In genomic region chr5:66319827-66320404, GRCm38 (mm10) we compare ENCODE assay signal across 10 mouse cellular contexts.
DNase-seq lines count a peak whose midpoint lies in the region; ATAC-seq and TF ChIP-seq lines count a peak whose summit lies in the region.
"Had no signal": no experiment of that assay in that cellular context is flagged by ENCODE, and none has a peak within 500 bp of the region (broad histone marks: within the 10 kb centered on the region; RNA-seq: fewer than 3 reads in every experiment).

No protein-coding gene starts in this region.

- no peaks in the 10 kb centered on the region for H3K27me3 ChIP-seq in heart, embryonic 15.5 days
- H3K27me3 ChIP-seq in heart, adult 2 months (ENCODE audit: control insufficient read depth, insufficient read depth, low read length): no peaks in the 10 kb centered on the region
- no peaks in the 10 kb centered on the region for H3K27me3 ChIP-seq in forebrain, embryonic 13.5 days
- H3K27me3 ChIP-seq in hindbrain, embryonic 16.5 days (replicated peaks; ENCODE audit: control insufficient read depth, insufficient read depth, low read length): no peaks in the 10 kb centered on the region

- ATAC-seq in heart, embryonic 15.5 days (replicated peaks; ENCODE audit: insufficient number of reproducible peaks, insufficient read depth, low FRiP score, low read depth): no peak
- peak; percentile 56 for ATAC-seq in forebrain, embryonic 13.5 days
- 0 out of 2 replicates have a peak, but pooled peaks have one; percentile 13 for ATAC-seq in hindbrain, embryonic 16.5 days
- ATAC-seq: intestine, postnatal 0 days had no signal

- no peak overlapping the region for H3K4me3 ChIP-seq in heart, embryonic 15.5 days
- H3K4me3 ChIP-seq in heart, adult 2 months: no peak overlapping the region
- H3K4me3 ChIP-seq in forebrain, embryonic 13.5 days: no peak overlapping the region
- H3K4me3 ChIP-seq in hindbrain, embryonic 16.5 days (ENCODE audit: low read length): no peak overlapping the region

- peaks cover 35% of the 10 kb centered on the region for H3K4me1 ChIP-seq in heart, embryonic 15.5 days (replicated peaks)
- H3K4me1 ChIP-seq in heart, adult 2 months (ENCODE audit: control insufficient read depth, insufficient read depth, low read length): peaks cover 6% of the 10 kb centered on the region; the same call in 1 of the 2 replicates
- peaks cover 30% of the 10 kb centered on the region for H3K4me1 ChIP-seq in forebrain, embryonic 13.5 days
- H3K4me1 ChIP-seq in hindbrain, embryonic 16.5 days (ENCODE audit: control insufficient read depth, insufficient read depth, low read depth, low read length): peaks cover 12% of the 10 kb centered on the region

- H3K4me2 ChIP-seq in heart, embryonic 15.5 days: peak overlapping the region; percentile 38
- peak overlapping the region; percentile 35 for H3K4me2 ChIP-seq in forebrain, embryonic 13.5 days
- H3K4me2 ChIP-seq in hindbrain, embryonic 16.5 days (ENCODE audit: low read length): peak overlapping the region; percentile 29; the same call in 1 of the 2 replicates

- no peaks in the 10 kb centered on the region for H3K79me2 ChIP-seq in heart, adult 2 months (replicated peaks; ENCODE audit: control insufficient read depth, insufficient read depth, low read length)

- 40% methylated on average over 14 of the region's 14 CpGs for WGBS in heart, embryonic 15.5 days
- WGBS in heart, adult 2 months: 48% methylated on average over 14 of the region's 14 CpGs
- WGBS in forebrain, embryonic 13.5 days: 27% methylated on average over 14 of the region's 14 CpGs
- WGBS in hindbrain, embryonic 16.5 days: 10% methylated on average over 14 of the region's 14 CpGs

- intact Hi-C loops in heart, adult 2 months (cut with DNase I): loop anchor here (5.0 kb wide), 1 partner anchor 47 kb away; no protein-coding TSS in a partner anchor

- DNase-seq in heart, adult 2 months: no peak
- DNase-seq in brain, embryonic 14.5 days (ENCODE audit: low read depth): peak; percentile 77
- DNase-seq in Muller cell, postnatal 12 days (ENCODE audit: inconsistent ontology term): no peak
- DNase-seq in thymus, postnatal 25 days: no peak
- DNase-seq in adrenal gland, postnatal 4 days (ENCODE audit: low spot score in 2 of 2): no peak
- DNase-seq: cerebellum, adult 2 months had no signal

- no peak for TF ChIP-seq POLR2A in heart, adult 2 months (IDR thresholded peaks at IDR 0.05; ENCODE audit: insufficient read depth, low read depth, low read length)
- no peak for TF ChIP-seq POLR2A in brain, embryonic 14.5 days (IDR thresholded peaks at IDR 0.05; ENCODE audit: borderline replicate concordance, extremely low read depth, insufficient read depth, insufficient read length, poor library complexity, severe bottlenecking)

- no peaks in the 10 kb centered on the region for H3K9me3 ChIP-seq in heart, embryonic 15.5 days (replicated peaks)
- no peaks in the 10 kb centered on the region for H3K9me3 ChIP-seq in forebrain, embryonic 13.5 days (replicated peaks)
- no peaks in the 10 kb centered on the region for H3K9me3 ChIP-seq in hindbrain, embryonic 16.5 days (ENCODE audit: control insufficient read depth, low read length)

- H3K27ac ChIP-seq in heart, embryonic 15.5 days: peak overlapping the region; percentile 33; the same call in 1 of the 2 replicates
- no peak overlapping the region for H3K27ac ChIP-seq in heart, adult 2 months
- peak overlapping the region; percentile 65 for H3K27ac ChIP-seq in forebrain, embryonic 13.5 days
- H3K27ac ChIP-seq in hindbrain, embryonic 16.5 days (ENCODE audit: low read depth, low read length): peak overlapping the region; percentile 65

- no peak for TF ChIP-seq EP300 in heart, adult 2 months (IDR thresholded peaks at IDR 0.05; ENCODE audit: insufficient read depth, low read depth, low read length)

- TF ChIP-seq CTCF in heart, adult 2 months (IDR thresholded peaks at IDR 0.05): no peak
- no peak for TF ChIP-seq CTCF in brain, embryonic 14.5 days (IDR thresholded peaks at IDR 0.05; ENCODE audit: borderline replicate concordance, extremely low read depth, insufficient read depth, insufficient read length)

- no peak overlapping the region for H3K9ac ChIP-seq in heart, embryonic 15.5 days
- H3K9ac ChIP-seq in heart, adult 2 months (ENCODE audit: low read depth, low read length): no peak overlapping the region
- peak overlapping the region; percentile 2; the same call in 1 of the 2 replicates for H3K9ac ChIP-seq in forebrain, embryonic 13.5 days
- H3K9ac ChIP-seq in hindbrain, embryonic 16.5 days (ENCODE audit: low read depth, low read length): no peak overlapping the region; the same call in none of the 2 replicates

- no peaks in the 10 kb centered on the region for H3K36me3 ChIP-seq in heart, embryonic 15.5 days
- H3K36me3 ChIP-seq in heart, adult 2 months (ENCODE audit: control insufficient read depth, insufficient read depth, low read length): no peaks in the 10 kb centered on the region
- no peaks in the 10 kb centered on the region; the same call in 1 of the 2 replicates for H3K36me3 ChIP-seq in forebrain, embryonic 13.5 days (ENCODE audit: poor library complexity, severe bottlenecking)
- H3K36me3 ChIP-seq in hindbrain, embryonic 16.5 days (ENCODE audit: control insufficient read depth, insufficient read depth, low read length): no peaks in the 10 kb centered on the region
